Mouse (Mus musculus): ENCODE results near the gene Glrx3.
A peak's percentile ranks its signal among the peaks of the same experiment; 100 is the strongest.

DNA sequence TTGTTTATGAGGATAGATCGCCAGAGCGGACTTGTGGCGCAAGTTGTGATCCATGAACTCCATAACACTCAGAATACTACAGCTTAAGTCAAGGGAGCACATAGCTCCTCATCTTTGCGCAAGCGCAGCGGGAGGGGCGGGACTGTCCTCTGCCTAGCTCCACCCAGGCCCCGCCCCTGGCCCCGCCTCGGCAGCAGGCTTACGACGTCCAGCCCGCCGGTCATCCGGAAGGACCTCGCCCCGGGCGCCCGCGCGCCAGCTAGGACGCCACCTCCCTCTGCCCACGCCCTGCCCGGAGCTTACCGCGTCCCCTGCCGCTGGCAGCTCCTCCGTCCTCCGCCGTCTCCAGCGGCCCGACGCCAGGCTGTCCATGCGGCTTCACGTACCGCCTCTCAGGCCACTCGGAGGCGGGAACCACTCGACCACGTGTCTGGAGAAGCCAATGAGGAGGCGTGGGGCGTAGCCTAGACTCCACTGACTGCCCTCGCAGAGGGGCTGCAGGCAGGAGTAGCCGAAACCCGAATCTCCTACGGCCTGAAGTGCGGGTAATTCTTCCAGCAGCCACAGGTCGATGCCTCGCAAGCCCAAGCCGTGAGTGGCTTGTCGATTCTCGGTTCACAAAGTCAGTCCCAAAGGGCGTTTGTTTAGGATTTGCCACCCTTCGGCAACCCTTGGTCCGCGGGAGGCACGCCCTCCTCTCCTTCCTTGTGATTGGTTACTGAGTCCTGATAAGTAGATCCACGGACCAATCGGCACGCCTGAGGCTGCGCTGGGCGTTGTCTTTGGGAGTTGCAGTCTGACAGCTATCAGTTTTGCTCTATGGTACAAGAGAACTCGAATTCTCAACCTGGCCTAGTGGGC lies 26.8 kb upstream of the Glrx3 start, which contains the start of gene 9430038I01Rik:
- TF ChIP-seq CTCF (IDR thresholded peaks at IDR 0.05; ENCODE audit: borderline replicate concordance, insufficient read depth, low read depth, low read length): no peak
- TF ChIP-seq POLR2A (IDR thresholded peaks at IDR 0.05; ENCODE audit: borderline replicate concordance, insufficient read depth, low read length): peak; percentile 43; the same call in 1 of the 2 replicates
